Mouse (Mus musculus): ENCODE data around the gene Scaf11. TPM values are rescaled to one million over a fixed set of nuclear protein-coding genes. Genes with fewer than 3 reads are reported as not detected.
"Not testable (repeated sequence)": the region's sequence is repeated elsewhere in the genome, so short reads cannot be mapped to it uniquely, and the experiment has no call there.

The Scaf11 gene
- polyA plus RNA-seq, 1 experiment from 2014 or later: 112 TPM

DNA sequence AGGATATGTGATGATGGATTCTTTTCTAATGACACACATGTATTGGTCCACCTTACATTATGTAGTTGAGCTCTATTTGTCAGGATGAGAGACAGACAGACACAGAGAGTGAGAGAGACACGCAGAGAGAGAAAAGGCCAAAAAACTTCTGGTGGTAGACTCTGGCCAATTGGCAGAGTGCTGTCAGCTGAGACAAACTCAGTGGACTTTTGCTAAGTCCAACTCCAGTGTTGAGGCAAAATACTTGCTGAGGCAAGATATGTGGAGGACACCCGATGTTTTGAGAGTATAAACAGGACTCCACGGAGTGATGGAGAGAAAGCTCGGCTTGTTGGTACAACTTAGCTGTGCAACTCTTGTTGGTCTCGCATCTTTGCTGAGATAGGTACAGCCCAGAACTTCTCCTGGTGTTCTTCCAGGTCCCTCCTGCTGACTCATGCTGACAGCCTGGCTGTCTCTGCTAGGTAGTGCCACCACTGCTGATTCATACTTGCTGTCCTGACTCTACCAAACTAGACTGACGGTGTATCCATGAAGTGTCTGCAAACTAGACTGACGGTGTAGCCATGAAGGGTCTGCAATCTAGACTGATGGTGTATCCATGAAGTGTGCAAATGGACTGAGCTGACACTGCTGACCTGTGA is 11.9 kb downstream of the Scaf11 start:
- Histone ChIP-seq H3K9ac (no peak overlapping the region), H3K4me1 (ENCODE audit: insufficient read depth) (no peaks in the 10 kb centered on the region), H3K4me2 (no peak overlapping the region), H3K4me3 (ENCODE audit: low read depth, low read length) (no peak overlapping the region), H3K9me3 (ENCODE audit: low read depth, low read length) (no peaks in the 10 kb centered on the region), H3K36me3 (ENCODE audit: insufficient read depth) (peaks cover 40% of the 10 kb centered on the region), H3K27ac (ENCODE audit: low read depth) (no peak overlapping the region), H3K27me3 (ENCODE audit: insufficient read depth, low read length) (no peaks in the 10 kb centered on the region)
- ATAC-seq (ENCODE audit: insufficient read depth): no peak
- TF ChIP-seq CTCF (IDR thresholded peaks at IDR 0.05; ENCODE audit: low read depth): no peak
- WGBS: 79% methylated on average over 7 of the region's 7 CpGs
- DNase-seq: no peak

DNA sequence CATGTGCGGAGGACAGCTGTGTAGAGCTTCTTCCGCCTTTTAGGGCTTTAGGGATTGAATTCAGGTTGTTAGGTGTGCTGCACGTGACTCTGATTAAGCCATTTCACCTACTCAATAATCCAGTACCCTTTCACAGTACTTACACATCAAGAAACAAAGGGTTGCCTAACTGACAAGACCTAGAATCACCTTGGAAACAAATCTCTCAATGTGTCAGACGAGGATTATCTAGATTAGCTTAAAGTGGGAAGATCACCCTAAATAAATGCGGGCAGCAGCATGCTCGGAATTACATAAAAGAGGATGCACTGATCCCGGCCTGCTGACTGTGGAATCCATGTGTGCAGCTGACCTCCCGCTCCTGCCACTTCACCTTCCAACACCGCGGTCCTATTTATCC is 13.9 kb downstream of the Scaf11 start:
- no peaks in the 10 kb centered on the region for H3K27me3 ChIP-seq (ENCODE audit: insufficient read depth, low read length)
- TF ChIP-seq CTCF (IDR thresholded peaks at IDR 0.05; ENCODE audit: low read depth): no peak
- H3K4me3 ChIP-seq (ENCODE audit: low read depth, low read length): no peak overlapping the region
- WGBS: 85% methylated on average over 10 of the region's 10 CpGs
- no peaks in the 10 kb centered on the region for H3K9me3 ChIP-seq (ENCODE audit: low read depth, low read length)
- H3K27ac ChIP-seq (ENCODE audit: low read depth): no peak overlapping the region
- no peak overlapping the region for H3K9ac ChIP-seq
- H3K4me2 ChIP-seq: no peak overlapping the region
- no peaks in the 10 kb centered on the region for H3K4me1 ChIP-seq (ENCODE audit: insufficient read depth)
- DNase-seq: no peak
- ATAC-seq (ENCODE audit: insufficient read depth): no peak
- H3K36me3 ChIP-seq (ENCODE audit: insufficient read depth): peaks cover 47% of the 10 kb centered on the region

DNA sequence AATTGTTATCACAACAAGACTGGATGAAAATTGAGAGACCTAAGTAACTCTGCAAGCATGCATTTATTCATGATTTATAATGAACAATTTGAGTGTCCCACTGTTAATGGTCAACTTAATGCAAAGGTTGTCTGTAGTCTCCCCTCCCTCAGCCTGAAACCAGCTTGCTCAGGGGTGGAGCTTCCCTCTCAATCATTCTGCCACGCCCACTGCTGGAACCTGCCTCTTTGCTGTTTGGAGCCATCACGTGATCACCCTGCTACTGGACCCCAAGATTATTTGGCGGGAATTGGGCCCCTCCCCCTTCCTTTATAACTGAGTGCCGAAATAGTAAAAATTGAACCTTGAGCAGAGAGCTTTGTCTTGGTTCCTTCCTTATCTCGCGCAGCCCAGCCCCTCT is 19.2 kb downstream of the Scaf11 start:
- not testable (repeated sequence) for DNase-seq; H3K4me3 ChIP-seq (ENCODE audit: low read depth, low read length); H3K9ac ChIP-seq; H3K27ac ChIP-seq (ENCODE audit: low read depth); H3K4me1 ChIP-seq (ENCODE audit: insufficient read depth); H3K4me2 ChIP-seq; H3K9me3 ChIP-seq (ENCODE audit: low read depth, low read length); H3K27me3 ChIP-seq (ENCODE audit: insufficient read depth, low read length); ATAC-seq (ENCODE audit: insufficient read depth)
- H3K36me3 ChIP-seq (ENCODE audit: insufficient read depth): peaks cover 40% of the 10 kb centered on the region
- 76% methylated on average over 5 of the region's 6 CpGs for WGBS

DNA sequence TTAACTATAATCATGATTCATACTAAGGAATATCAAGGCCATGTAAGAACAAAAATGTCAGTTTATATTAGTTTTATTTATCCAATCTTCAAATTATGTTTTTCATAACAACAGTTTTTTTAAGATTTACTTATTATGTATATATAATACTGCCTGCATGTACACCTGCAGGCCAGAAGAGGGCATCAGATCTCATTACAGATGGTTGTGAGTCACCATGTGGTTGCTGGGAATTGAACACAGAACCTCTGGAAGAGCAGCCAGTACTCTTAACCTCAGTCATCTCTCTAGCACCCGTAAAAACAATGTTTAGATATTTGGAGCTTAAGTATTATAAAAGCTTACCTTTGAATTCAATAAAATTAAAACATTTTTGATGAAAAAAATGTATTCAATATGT is 26.4 kb downstream of the Scaf11 start:
- no peak for TF ChIP-seq CTCF (IDR thresholded peaks at IDR 0.05; ENCODE audit: low read depth)
- 91% methylated on average over 1 of the region's 1 CpGs for WGBS
- ATAC-seq (ENCODE audit: insufficient read depth) (no peak), DNase-seq (no peak)
- no peak overlapping the region for H3K4me3 ChIP-seq (ENCODE audit: low read depth, low read length)
- H3K27me3 ChIP-seq (ENCODE audit: insufficient read depth, low read length): no peaks in the 10 kb centered on the region
- H3K4me1 ChIP-seq (ENCODE audit: insufficient read depth): no peaks in the 10 kb centered on the region
- H3K27ac ChIP-seq (ENCODE audit: low read depth): no peak overlapping the region
- H3K36me3 ChIP-seq (ENCODE audit: insufficient read depth): peaks cover 55% of the 10 kb centered on the region
- H3K9ac ChIP-seq: no peak overlapping the region
- no peak overlapping the region for H3K4me2 ChIP-seq
- H3K9me3 ChIP-seq (ENCODE audit: low read depth, low read length): no peaks in the 10 kb centered on the region

DNA sequence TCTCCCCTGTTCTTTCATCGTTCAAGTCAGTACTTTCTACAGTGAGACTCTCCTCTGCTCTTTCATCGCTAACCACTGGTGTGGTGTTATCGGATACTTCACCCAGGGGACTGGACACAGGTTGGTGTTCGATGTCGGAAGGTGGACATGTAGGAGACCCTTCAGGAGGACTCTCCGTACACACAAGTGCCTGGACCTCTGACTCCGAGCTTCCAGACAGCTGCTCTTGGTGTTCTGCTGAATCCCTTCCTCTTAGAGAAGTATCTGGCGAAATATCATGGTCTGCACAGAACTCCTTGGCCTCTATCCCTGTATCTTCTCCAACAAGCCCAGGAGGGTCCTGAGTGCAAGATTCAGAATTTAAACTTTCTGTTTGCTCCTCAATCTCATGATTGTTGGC is 40.7 kb downstream of the Scaf11 start:
- Histone ChIP-seq H3K4me2 (no peak overlapping the region), H3K9me3 (ENCODE audit: low read depth, low read length) (no peaks in the 10 kb centered on the region), H3K4me3 (ENCODE audit: low read depth, low read length) (no peak overlapping the region), H3K9ac (no peak overlapping the region), H3K27me3 (ENCODE audit: insufficient read depth, low read length) (no peaks in the 10 kb centered on the region), H3K27ac (ENCODE audit: low read depth) (no peak overlapping the region), H3K36me3 (ENCODE audit: insufficient read depth) (peaks cover 92% of the 10 kb centered on the region), H3K4me1 (ENCODE audit: insufficient read depth) (no peaks in the 10 kb centered on the region)
- 95% methylated on average over 8 of the region's 8 CpGs for WGBS
- ATAC-seq (ENCODE audit: insufficient read depth): no peak
- TF ChIP-seq CTCF (IDR thresholded peaks at IDR 0.05; ENCODE audit: low read depth): no peak
- no peak for DNase-seq

DNA sequence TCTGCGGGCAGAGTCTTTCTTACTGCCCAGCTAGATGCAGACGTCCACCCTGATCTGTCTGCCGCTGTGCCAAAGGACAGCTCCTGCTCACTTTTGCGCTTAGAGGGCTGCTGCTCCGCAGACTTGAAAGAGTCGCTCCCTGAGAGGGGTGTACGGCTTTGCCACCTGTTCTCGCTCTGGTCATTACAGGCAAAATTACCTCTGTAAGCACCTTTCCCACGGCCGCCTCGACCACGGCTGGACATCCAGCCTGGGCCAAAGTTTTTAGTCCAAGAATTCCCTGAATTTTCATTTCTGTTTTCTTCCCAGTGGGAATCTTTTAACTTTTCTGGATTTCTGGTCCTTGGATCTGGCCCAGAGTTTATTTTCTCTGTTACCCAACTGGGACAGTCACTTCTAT is 42.5 kb downstream of the Scaf11 start:
- H3K9ac ChIP-seq: no peak overlapping the region
- H3K36me3 ChIP-seq (ENCODE audit: insufficient read depth): peaks cover 94% of the 10 kb centered on the region
- no peaks in the 10 kb centered on the region for H3K4me1 ChIP-seq (ENCODE audit: insufficient read depth)
- H3K4me2 ChIP-seq: no peak overlapping the region
- no peak for ATAC-seq (ENCODE audit: insufficient read depth)
- H3K4me3 ChIP-seq (ENCODE audit: low read depth, low read length): no peak overlapping the region
- TF ChIP-seq CTCF (IDR thresholded peaks at IDR 0.05; ENCODE audit: low read depth): no peak
- no peaks in the 10 kb centered on the region for H3K9me3 ChIP-seq (ENCODE audit: low read depth, low read length)
- 91% methylated on average over 12 of the region's 12 CpGs for WGBS
- DNase-seq: no peak
- H3K27ac ChIP-seq (ENCODE audit: low read depth): no peak overlapping the region
- no peaks in the 10 kb centered on the region for H3K27me3 ChIP-seq (ENCODE audit: insufficient read depth, low read length)

DNA sequence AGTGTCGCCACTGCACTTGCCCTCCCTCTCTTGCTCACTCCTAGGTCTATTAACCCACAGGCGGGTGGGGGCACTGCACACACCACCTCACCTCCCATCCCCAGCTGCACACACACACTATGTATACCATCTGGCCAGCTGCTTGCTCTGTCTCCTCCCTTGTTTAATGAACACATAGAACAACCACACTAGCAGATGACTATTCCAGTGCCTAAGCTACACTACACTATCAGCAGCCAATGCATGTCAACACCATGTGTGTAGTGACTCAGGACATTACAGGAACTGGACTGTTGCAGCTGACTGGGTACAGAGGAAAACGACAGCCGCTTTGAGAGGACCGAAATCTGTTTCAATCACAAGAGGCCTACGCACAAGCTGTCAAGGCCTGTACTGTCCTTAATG is 51.9 kb downstream of the Scaf11 start:
- ATAC-seq (ENCODE audit: insufficient read depth) (peak; percentile 33; the same call in 1 of the 2 replicates), DNase-seq (no peak)

DNA sequence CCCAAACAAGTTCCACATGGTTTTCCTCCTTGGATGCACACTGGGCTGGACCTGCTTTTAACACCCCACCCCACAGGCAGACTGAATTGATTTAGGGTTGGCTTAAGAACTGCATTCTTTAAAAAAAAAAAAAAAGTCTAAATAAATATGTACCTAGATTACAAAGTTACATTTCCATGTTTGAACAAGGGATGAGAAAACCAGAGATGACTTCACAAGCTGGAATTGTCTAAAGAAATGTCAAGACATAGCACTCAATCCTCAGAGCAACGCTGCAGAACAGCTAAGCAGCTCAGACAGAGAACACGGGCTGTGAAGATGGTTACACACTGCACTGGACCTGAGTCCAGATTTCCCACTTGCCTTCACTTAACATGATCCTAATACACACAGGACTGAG is 53.5 kb downstream of the Scaf11 start:
- no peak overlapping the region for H3K4me2 ChIP-seq
- H3K27ac ChIP-seq (ENCODE audit: low read depth): no peak overlapping the region
- no peak for TF ChIP-seq CTCF (IDR thresholded peaks at IDR 0.05; ENCODE audit: low read depth)
- WGBS: 64% methylated on average over 2 of the region's 2 CpGs
- no peak overlapping the region for H3K4me3 ChIP-seq (ENCODE audit: low read depth, low read length)
- no peaks in the 10 kb centered on the region for H3K9me3 ChIP-seq (ENCODE audit: low read depth, low read length)
- no peaks in the 10 kb centered on the region for H3K4me1 ChIP-seq (ENCODE audit: insufficient read depth)
- peaks cover 49% of the 10 kb centered on the region for H3K36me3 ChIP-seq (ENCODE audit: insufficient read depth)
- no peaks in the 10 kb centered on the region for H3K27me3 ChIP-seq (ENCODE audit: insufficient read depth, low read length)
- H3K9ac ChIP-seq: no peak overlapping the region
- DNase-seq (no peak), ATAC-seq (ENCODE audit: insufficient read depth) (no peak)

More for the DNA sequence above, 51.9 kb downstream of the Scaf11 start:
- Histone ChIP-seq H3K9me3 (ENCODE audit: low read depth, low read length) (no peaks in the 10 kb centered on the region), H3K9ac (no peak overlapping the region), H3K4me1 (ENCODE audit: insufficient read depth) (no peaks in the 10 kb centered on the region), H3K4me3 (ENCODE audit: low read depth, low read length) (no peak overlapping the region), H3K27me3 (ENCODE audit: insufficient read depth, low read length) (no peaks in the 10 kb centered on the region), H3K27ac (ENCODE audit: low read depth) (no peak overlapping the region), H3K36me3 (ENCODE audit: insufficient read depth) (peaks cover 56% of the 10 kb centered on the region), H3K4me2 (no peak overlapping the region)
- TF ChIP-seq CTCF (IDR thresholded peaks at IDR 0.05; ENCODE audit: low read depth): no peak
- WGBS: 91% methylated on average over 6 of the region's 6 CpGs
